ENCODE assay signal across 9 mouse cellular contexts in genomic region chr11:95645397-95646153, GRCm38 (mm10). TPM values are rescaled to one million over a fixed set of nuclear protein-coding genes. Genes with fewer than 3 reads are reported as not detected.
DNase-seq lines count a peak whose midpoint lies in the region; ATAC-seq and TF ChIP-seq lines count a peak whose summit lies in the region.
"Had no signal": no experiment of that assay in that cellular context is flagged by ENCODE, and none has a peak within 500 bp of the region (broad histone marks: within the 10 kb centered on the region; RNA-seq: fewer than 3 reads in every experiment).

No protein-coding gene starts in this region.

- H3K4me2 ChIP-seq in intestine, embryonic 15.5 days (replicated peaks): peak overlapping the region; percentile 47

- TF ChIP-seq CTCF in kidney, adult 2 months (conservative IDR thresholded peaks at IDR 0.05; ENCODE audit: insufficient read depth, insufficient read length, low read depth, low read length): no peak
- TF ChIP-seq CTCF in layer of hippocampus, adult 2 months (conservative IDR thresholded peaks at IDR 0.05): no peak

- peak; percentile 63 for DNase-seq in kidney, postnatal 10 days
- no peak for DNase-seq in kidney, adult 2 months
- DNase-seq in embryo, embryonic 9.5 days (ENCODE audit: extremely low spot score): peak; percentile 85
- DNase-seq in retina, embryonic 14.5 days (ENCODE audit: low spot score): peak; percentile 67
- DNase-seq in layer of hippocampus, adult 2 months (ENCODE audit: low spot score in 2 of 2): no peak
- no peak for DNase-seq in right cerebral cortex, postnatal 25 days
- DNase-seq in adrenal gland, adult (ENCODE audit: inconsistent age in 2 of 2, low spot score in 1 of 2): no peak

- no peak for TF ChIP-seq POLR2A in kidney, adult 2 months (IDR thresholded peaks at IDR 0.05; ENCODE audit: low read depth, low read length)

- no peaks in the 10 kb centered on the region for H3K4me1 ChIP-seq in kidney, adult 2 months (ENCODE audit: control insufficient read depth, insufficient read depth, low read length)
- peaks cover 30% of the 10 kb centered on the region for H3K4me1 ChIP-seq in intestine, embryonic 15.5 days (replicated peaks)

- WGBS in kidney, adult 2 months: 8% methylated on average over 35 of the region's 36 CpGs
- WGBS in intestine, embryonic 15.5 days: 7% methylated on average over 36 of the region's 36 CpGs

- ATAC-seq in intestine, embryonic 15.5 days: peak; percentile 18; the same call in 1 of the 2 replicates

- no peaks in the 10 kb centered on the region for H3K27me3 ChIP-seq in kidney, adult 2 months (replicated peaks; ENCODE audit: control insufficient read depth, insufficient read depth, low read length)
- H3K27me3 ChIP-seq in intestine, embryonic 15.5 days (replicated peaks): peaks cover 41% of the 10 kb centered on the region

- no peak overlapping the region for H3K9ac ChIP-seq in intestine, embryonic 15.5 days

- H3K4me3 ChIP-seq in kidney, adult 2 months (ENCODE audit: insufficient read depth, low read depth, low read length): no peak overlapping the region
- H3K4me3 ChIP-seq in intestine, embryonic 15.5 days (replicated peaks): peak overlapping the region; percentile 20
- no peak overlapping the region for H3K4me3 ChIP-seq in layer of hippocampus, adult 2 months

- no peak overlapping the region for H3K27ac ChIP-seq in kidney, adult 2 months (ENCODE audit: insufficient read depth, low read depth, low read length)
- no peak overlapping the region for H3K27ac ChIP-seq in intestine, embryonic 15.5 days
- H3K27ac ChIP-seq in layer of hippocampus, adult 2 months: no peak overlapping the region

- no peaks in the 10 kb centered on the region for H3K9me3 ChIP-seq in intestine, embryonic 15.5 days

- no peaks in the 10 kb centered on the region for H3K36me3 ChIP-seq in kidney, adult 2 months (ENCODE audit: control insufficient read depth, insufficient read depth, low read length)
- no peaks in the 10 kb centered on the region for H3K36me3 ChIP-seq in intestine, embryonic 15.5 days

RNA-seq across cellular contexts. Expression of gene Phb, which starts 21.2 kb away (rescaled TPM):
- polyA plus RNA-seq in kidney, adult 2 months (2012; rRNA removed): 258 and 296 TPM in 2 replicates
- 305 and 328 TPM in 2 replicates for polyA plus RNA-seq in intestine, embryonic 15.5 days (2015; fragmentation: Nextera tagmentation; extraction: Ambion mirVana)
- total RNA-seq in layer of hippocampus, adult 2 months (2021): 10 to 100 TPM; 96.3 to 97.5 TPM

RNA-seq across cellular contexts. Expression of gene Ngfr, which starts 58.0 kb away (rescaled TPM):
- 5.7 and 6.6 TPM in 2 replicates for polyA plus RNA-seq in kidney, adult 2 months (2012; rRNA removed)
- 14.5 and 15.8 TPM in 2 replicates for polyA plus RNA-seq in intestine, embryonic 15.5 days (2015; fragmentation: Nextera tagmentation; extraction: Ambion mirVana)
- 1 to 10 TPM; 1.3 TPM for total RNA-seq in layer of hippocampus, adult 2 months (2021)
- total RNA-seq: common myeloid progenitor, adult 5-6 weeks had no signal

Comparison
In these comparisons a context has a peak if more than half of its experiments do, and no peak if none do; other contexts are left out.
1. DNase-seq: peak in kidney, postnatal 10 days (single experiment), embryo, embryonic 9.5 days (single experiment) and retina, embryonic 14.5 days (single experiment); none in kidney, adult 2 months (single experiment), layer of hippocampus, adult 2 months (0 of 2), right cerebral cortex, postnatal 25 days (single experiment) and adrenal gland, adult (0 of 2).